Mouse (Mus musculus) spleen, postnatal 36 days (tissue): ENCODE data around the gene Adamtsl5.

Source experiments
- DNase-seq, 2 experiments: peaks; one replicate each; pipeline ENCODE4 v3.0.0; 2022; ENCODE audit warnings: low spot score in 2 of 2, mixed read lengths in 1 of 2

The Adamtsl5 gene

GRCm38 (mm10) chr10:80295618-80296425 lies 52.4 kb downstream of the Adamtsl5 start, which contains the start of gene Apc2:
TSS of gene Apc2 (plus strand) at chr10:80295977.
- DNase-seq = peak; percentile 69 to 77

- DNase-seq = no peak
Observed at GRCm38 (mm10) chr10:80294788-80295303, 53.4 kb downstream of the Adamtsl5 start.

GRCm38 (mm10) chr10:80294311-80294710 lies 53.9 kb downstream of the Adamtsl5 start:
- no peak for DNase-seq

GRCm38 (mm10) chr10:80293325-80293724 lies 54.9 kb downstream of the Adamtsl5 start:
- no peak for DNase-seq

- peak; percentile 94 for DNase-seq
Observed at GRCm38 (mm10) chr10:80292251-80293146, 55.7 kb downstream of the Adamtsl5 start, which contains the start of gene Rps15. TSS of gene Rps15 (plus strand) at chr10:80292453.
